Mouse (Mus musculus): ENCODE data around the gene Vmn1r123. TPM values are rescaled to one million over a fixed set of nuclear protein-coding genes. Genes with fewer than 3 reads are reported as not detected.
"Not testable (repeated sequence)": the region's sequence is repeated elsewhere in the genome, so short reads cannot be mapped to it uniquely, and the experiment has no call there.

Vmn1r123 gene
- not detected in 2 replicates for polyA plus RNA-seq (2015; fragmentation: Nextera tagmentation; extraction: Ambion mirVana)

DNA sequence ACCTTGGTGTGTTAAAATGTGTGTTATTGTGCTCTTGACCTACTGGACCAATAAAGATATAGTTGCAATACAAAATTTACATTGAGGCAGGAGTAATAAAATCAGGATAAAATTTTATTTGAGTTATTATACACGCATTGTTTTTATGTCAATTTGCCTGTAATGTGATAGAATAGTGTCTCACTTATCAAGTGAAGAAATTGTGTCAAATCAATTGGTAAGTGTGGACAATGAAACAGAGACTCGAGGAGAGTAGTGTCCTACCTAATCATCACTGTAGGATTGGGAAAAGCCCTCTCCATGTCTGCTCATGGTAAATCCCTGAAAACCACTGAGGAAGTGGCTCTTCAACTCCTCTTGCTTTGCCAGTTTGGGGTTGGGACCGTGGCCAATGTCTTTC, at the start of gene Vmn1r123:
Gene Vmn1r123, plus strand, starts transcription at position 301 of the 400 bp plus-strand sequence.
- H3K4me1 ChIP-seq (replicated peaks); H3K9me3 ChIP-seq (replicated peaks); H3K9ac ChIP-seq; H3K4me2 ChIP-seq; H3K27me3 ChIP-seq; H3K4me3 ChIP-seq (replicated peaks); ATAC-seq (ENCODE audit: insufficient read depth); H3K27ac ChIP-seq (replicated peaks); H3K36me3 ChIP-seq (replicated peaks): not testable (repeated sequence)
- 6% methylated on average over 1 of the region's 3 CpGs for WGBS (ENCODE audit: insufficient replicate concordance)

DNA sequence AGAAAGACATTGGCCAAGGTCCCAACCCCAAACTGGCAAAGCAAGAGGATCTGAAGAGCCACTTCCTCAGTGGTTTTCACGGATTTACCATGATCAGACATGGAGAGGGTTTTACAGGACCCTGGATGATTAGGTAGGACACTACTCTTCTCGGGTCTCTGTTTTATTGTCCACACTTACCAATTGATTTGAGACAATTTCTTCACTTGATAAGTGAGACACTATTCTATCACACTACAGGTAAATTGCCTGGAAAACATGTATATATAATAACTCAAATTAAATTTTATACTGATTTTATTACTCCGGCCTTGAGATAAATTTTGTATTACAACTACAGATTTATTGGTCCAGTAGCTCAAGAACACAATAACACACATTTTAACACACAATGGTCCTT, 28.0 kb upstream of the Vmn1r123 start, which contains the start of gene Vmn1r122:
Gene Vmn1r122, minus strand, starts transcription at position 101 of the 400 bp plus-strand sequence.
- H3K27ac ChIP-seq (replicated peaks); H3K27me3 ChIP-seq; H3K4me3 ChIP-seq (replicated peaks); ATAC-seq (ENCODE audit: insufficient read depth); H3K9ac ChIP-seq; H3K9me3 ChIP-seq (replicated peaks); H3K4me2 ChIP-seq; H3K4me1 ChIP-seq (replicated peaks); H3K36me3 ChIP-seq (replicated peaks): not testable (repeated sequence)
- WGBS (ENCODE audit: insufficient replicate concordance): 57% methylated on average over 3 of the region's 3 CpGs

DNA sequence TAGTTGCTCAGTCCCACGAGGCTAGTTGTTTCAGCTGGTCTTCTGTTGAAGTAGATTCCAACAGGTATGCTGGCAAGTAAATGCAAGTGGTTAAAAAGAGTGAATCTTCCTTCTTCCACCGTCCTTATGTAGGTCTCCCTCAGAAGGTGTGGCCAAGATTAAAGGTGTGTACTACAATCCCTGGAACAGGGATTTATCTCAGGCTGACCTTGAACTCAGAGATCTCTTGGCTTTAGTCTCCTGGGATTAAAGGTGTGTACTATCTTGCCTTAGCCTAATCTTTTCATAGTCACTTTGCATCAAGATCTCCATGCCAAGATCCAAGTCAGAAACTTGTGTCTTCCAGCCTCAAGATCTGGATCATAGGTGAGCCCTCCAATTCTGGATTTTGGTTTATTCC, 28.3 kb downstream of the Vmn1r123 start, which contains the start of gene Gm5157:
Gene Gm5157, minus strand, starts transcription at position 101 of the 400 bp plus-strand sequence.
- H3K4me1 ChIP-seq (replicated peaks); ATAC-seq (ENCODE audit: insufficient read depth); H3K27me3 ChIP-seq; H3K4me3 ChIP-seq (replicated peaks); H3K36me3 ChIP-seq (replicated peaks); H3K4me2 ChIP-seq; H3K9me3 ChIP-seq (replicated peaks); H3K9ac ChIP-seq; H3K27ac ChIP-seq (replicated peaks): not testable (repeated sequence)
- 7% methylated on average over 1 of the region's 2 CpGs for WGBS (ENCODE audit: insufficient replicate concordance)

Other genes with a start within 250 kb of the Vmn1r123 start
- gene Vmn1r118, start 249.8 kb upstream of the Vmn1r123 start, polyA plus RNA-seq (2015; fragmentation: Nextera tagmentation; extraction: Ambion mirVana): not detected in 2 replicates
- gene Vmn1r119, start 149.7 kb upstream of the Vmn1r123 start, polyA plus RNA-seq (2015; fragmentation: Nextera tagmentation; extraction: Ambion mirVana): not detected in 2 replicates
- not detected in 2 replicates for gene Vmn1r120, start 108.4 kb upstream of the Vmn1r123 start, polyA plus RNA-seq (2015; fragmentation: Nextera tagmentation; extraction: Ambion mirVana)
- not detected in 2 replicates for gene Vmn1r121, start 63.7 kb upstream of the Vmn1r123 start, polyA plus RNA-seq (2015; fragmentation: Nextera tagmentation; extraction: Ambion mirVana)
- gene Vmn1r122, start 28.1 kb upstream of the Vmn1r123 start, polyA plus RNA-seq (2015; fragmentation: Nextera tagmentation; extraction: Ambion mirVana): not detected in 2 replicates
- gene Gm5157, start 28.2 kb downstream of the Vmn1r123 start, polyA plus RNA-seq (2015; fragmentation: Nextera tagmentation; extraction: Ambion mirVana): not detected in 2 replicates
- gene Vmn1r124, start 98.4 kb downstream of the Vmn1r123 start, polyA plus RNA-seq (2015; fragmentation: Nextera tagmentation; extraction: Ambion mirVana): not detected in 2 replicates
- not detected in 2 replicates for gene Vmn1r125, start 110.0 kb downstream of the Vmn1r123 start, polyA plus RNA-seq (2015; fragmentation: Nextera tagmentation; extraction: Ambion mirVana)
- not detected in 2 replicates for gene Vmn1r126, start 139.3 kb downstream of the Vmn1r123 start, polyA plus RNA-seq (2015; fragmentation: Nextera tagmentation; extraction: Ambion mirVana)
- not detected in 2 replicates for gene Vmn1r127, start 157.7 kb downstream of the Vmn1r123 start, polyA plus RNA-seq (2015; fragmentation: Nextera tagmentation; extraction: Ambion mirVana)
- gene Vmn1r128, start 187.2 kb downstream of the Vmn1r123 start, polyA plus RNA-seq (2015; fragmentation: Nextera tagmentation; extraction: Ambion mirVana): not detected in 2 replicates
- not detected in 2 replicates for gene Vmn1r129, start 199.1 kb downstream of the Vmn1r123 start, polyA plus RNA-seq (2015; fragmentation: Nextera tagmentation; extraction: Ambion mirVana)

All from liver, embryonic 15.5 days (tissue).